Mouse (Mus musculus) brown adipose tissue, adult 24 weeks (tissue): Measurements from ENCODE around the gene Nck1. TPM values are rescaled to one million over a fixed set of nuclear protein-coding genes. Genes with fewer than 3 reads are reported as not detected.

ENCODE experiments used
- H3K27ac ChIP-seq: fragments of 200-500 bp; replicated peaks from 2 replicates; pipeline ENCODE4 v1.5.1; 2012; ENCODE audit warnings: low read depth, mild to moderate bottlenecking, low read length
- H3K4me1 ChIP-seq: fragments of 200-500 bp; 2 replicates; pipeline ENCODE4 v1.6.1; 2012; ENCODE audit warnings: low read length, mixed read lengths; ENCODE audit not compliant: control insufficient read depth, insufficient read depth, insufficient read length
- H3K4me3 ChIP-seq: fragments of 200-500 bp; 2 replicates; pipeline ENCODE4 v1.5.1; 2012; ENCODE audit warnings: low read depth, mild to moderate bottlenecking, low read length, moderate library complexity; ENCODE audit not compliant: insufficient read depth
- polyA plus RNA-seq: library from polyadenylated mRNA; stranded (reverse); fragments of >200 nt; gene quantifications from 2 replicates; pipeline ENCODE4 v1.2.4, GENCODE M21; 2012; ENCODE audit not compliant: missing spikeins, insufficient read depth, insufficient read length

Gene Nck1
- polyA plus RNA-seq, 1 experiment: 39.8 TPM

DNA sequence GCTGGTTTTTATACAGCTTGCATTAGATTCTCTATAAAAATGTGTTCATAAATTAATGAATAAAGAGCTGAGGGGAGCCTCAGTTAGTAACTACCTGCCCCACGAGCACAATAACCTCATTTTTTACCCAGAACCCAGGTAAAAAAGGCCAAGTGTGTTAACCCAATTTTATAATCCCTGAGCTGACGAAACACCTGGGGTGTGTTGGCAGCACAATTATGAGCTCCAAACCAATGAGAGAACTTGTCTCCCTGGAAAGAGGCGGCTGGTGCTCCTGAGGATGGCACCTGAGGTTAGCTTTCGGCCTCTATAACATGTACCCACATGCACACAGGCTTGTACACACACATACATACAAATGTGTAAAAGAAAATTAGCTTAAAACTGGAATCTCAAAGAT, 40.4 kb downstream of the Nck1 start:
- H3K4me3 ChIP-seq: peak overlapping the region; percentile 65
- peaks cover 8% of the 10 kb centered on the region for H3K4me1 ChIP-seq
- H3K27ac ChIP-seq: peak overlapping the region; percentile 89

DNA sequence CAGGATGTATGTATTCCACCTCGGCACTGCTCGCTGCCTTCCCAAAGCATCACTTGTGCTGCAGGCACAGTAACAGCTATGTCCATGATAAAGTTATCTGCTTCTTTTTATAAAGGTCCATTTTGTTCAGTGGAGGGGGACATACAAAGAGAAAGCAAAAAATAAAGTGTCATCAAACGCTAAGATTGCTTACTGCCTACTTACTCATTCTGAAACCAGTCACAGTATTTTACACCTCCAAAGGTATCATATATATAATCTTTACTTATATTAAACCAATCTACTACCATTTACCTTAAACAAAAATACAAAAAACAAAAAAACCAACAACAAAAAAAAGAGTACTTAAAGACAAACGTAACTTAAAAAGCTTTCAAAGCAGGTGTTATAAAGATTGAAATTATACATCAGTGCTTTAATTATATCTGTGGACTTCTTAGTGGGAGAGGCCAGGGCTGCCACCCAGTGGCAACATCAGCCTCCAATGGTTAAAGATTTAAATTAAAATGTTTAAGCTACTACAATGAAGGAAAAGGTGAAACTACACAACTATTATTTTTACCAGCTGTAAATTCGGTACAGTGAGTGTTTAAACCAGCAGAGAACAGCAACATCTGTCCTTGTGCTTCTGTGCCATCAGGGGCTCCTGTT, 52.2 kb downstream of the Nck1 start:
- Histone ChIP-seq H3K4me3 (no peak overlapping the region), H3K27ac (no peak overlapping the region), H3K4me1 (peaks cover 16% of the 10 kb centered on the region; the same call in 1 of the 2 replicates)

DNA sequence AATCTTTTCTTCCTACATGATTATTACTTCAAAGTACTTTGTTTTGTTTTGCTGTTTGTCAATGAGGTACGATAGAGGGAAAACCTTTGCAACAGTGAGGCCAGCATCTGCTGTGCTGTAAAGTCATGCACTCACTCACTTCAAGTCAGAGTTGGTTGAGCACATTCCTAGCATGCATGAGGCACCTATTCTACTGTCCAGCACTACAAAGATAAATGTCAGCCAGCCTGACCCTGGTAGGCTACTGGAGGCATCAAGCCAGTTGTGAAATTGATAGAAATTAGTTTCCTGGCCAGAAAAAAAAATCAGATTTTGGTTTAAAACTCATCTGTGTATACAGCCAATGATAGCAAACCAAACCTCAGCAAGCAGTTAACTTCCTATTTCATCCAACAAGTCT, 54.5 kb downstream of the Nck1 start:
- Histone ChIP-seq H3K27ac (0 out of 2 replicates have a peak overlapping the region, but pooled peaks have one; percentile 5), H3K4me1 (peaks cover 14% of the 10 kb centered on the region), H3K4me3 (no peak overlapping the region)

DNA sequence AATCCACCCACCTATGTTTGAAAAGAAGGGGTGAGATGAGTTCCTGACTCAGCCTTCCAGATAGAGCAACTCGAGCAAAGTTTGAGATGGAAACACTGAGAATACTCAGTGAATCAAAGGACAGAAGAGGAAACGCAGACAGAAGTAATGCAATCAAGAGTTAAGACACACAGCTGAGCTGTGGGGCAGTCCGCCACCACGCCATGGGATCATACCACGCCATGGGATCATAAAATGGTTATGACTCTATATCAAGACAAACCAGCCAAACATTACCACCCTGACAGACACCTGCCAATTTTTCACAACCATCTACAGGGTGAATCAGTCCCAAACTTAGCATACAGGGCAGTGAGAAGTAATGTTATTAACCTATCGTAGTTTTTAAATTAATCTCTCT, 57.0 kb downstream of the Nck1 start:
- H3K4me1 ChIP-seq: peaks cover 20% of the 10 kb centered on the region
- no peak overlapping the region for H3K4me3 ChIP-seq
- peak overlapping the region; percentile 70 for H3K27ac ChIP-seq

DNA sequence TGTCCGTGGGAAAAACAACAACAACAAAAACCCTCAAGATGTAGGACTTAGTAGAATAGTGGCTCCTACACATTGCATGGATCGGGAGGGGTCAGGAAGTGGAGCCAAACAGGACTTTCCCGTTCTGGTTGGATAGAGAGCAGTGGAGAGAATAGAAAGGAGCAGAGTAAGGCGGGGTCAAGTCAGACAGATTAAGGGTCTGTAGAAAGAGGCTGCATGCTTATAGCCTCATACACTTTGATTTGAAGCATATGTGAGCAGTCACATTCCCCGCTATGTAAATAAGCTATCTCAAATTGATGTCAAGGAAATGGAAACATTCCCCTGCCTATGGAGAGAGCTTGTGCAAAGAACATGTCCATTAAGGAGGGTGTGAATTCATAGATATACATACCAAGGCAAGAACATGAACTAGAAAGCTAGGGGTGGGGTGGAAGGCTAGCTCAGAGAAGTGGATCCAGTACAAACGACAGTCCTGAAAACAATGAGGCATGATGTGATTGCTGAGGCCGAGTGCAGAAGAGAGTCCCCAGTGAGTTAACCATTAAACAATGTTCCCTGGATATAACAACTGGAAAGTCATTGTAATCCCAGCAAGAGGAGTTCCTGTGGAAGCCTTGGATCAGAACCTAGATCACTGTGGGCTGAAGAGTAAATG, 57.7 kb downstream of the Nck1 start:
- Histone ChIP-seq H3K4me3 (no peak overlapping the region), H3K4me1 (peaks cover 20% of the 10 kb centered on the region), H3K27ac (peak overlapping the region; percentile 70)

DNA sequence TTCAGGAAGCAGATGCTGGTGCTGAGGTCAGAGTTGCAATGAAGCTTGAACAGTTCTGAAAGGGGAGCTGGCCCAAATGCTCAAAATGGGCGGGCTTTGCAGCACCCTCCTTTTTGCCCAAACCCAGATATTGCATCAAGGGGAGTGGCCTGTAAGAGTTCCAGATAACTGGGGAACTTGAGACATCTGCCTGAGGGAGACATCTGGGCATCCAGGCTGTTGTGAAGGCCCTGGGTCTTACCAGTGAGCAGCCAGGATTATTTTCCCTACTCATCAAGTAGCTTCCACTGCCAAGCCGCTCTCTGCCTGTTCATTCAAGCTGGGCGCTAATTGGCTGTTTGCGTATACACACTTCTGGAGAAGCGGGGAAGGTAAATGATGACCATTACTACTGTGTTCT, 59.5 kb downstream of the Nck1 start, which contains the start of gene Il20rb:
Gene Il20rb (minus strand): TSS at position 358 of the 400 bp plus-strand sequence.
- no peak within 1 kb of the TSS for H3K4me3 ChIP-seq
- H3K4me1 ChIP-seq: peaks cover 24% of the 10 kb centered on the region
- peak within 1 kb of the TSS; percentile 56; the same call in 1 of the 2 replicates for H3K27ac ChIP-seq

DNA sequence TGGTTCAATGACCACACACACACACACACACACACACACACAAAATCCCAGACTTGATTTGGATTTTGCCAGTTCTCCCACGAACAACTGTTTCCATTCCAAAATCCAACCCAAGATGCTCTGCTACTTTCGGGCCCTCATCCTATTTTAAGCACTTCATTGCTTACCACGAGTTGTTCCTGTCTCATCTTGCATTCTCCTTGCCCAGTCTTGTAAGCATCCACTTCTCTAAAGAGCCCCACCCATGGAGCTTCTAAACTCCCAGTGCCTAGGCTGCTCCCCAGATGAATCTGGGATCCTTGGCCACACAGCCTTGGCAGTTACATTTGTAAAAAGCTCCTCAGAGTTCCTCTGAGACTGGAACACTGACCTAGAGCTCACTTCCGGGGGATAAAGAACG, 62.6 kb downstream of the Nck1 start:
- peaks cover 13% of the 10 kb centered on the region for H3K4me1 ChIP-seq
- H3K27ac ChIP-seq: no peak overlapping the region
- H3K4me3 ChIP-seq: no peak overlapping the region

DNA sequence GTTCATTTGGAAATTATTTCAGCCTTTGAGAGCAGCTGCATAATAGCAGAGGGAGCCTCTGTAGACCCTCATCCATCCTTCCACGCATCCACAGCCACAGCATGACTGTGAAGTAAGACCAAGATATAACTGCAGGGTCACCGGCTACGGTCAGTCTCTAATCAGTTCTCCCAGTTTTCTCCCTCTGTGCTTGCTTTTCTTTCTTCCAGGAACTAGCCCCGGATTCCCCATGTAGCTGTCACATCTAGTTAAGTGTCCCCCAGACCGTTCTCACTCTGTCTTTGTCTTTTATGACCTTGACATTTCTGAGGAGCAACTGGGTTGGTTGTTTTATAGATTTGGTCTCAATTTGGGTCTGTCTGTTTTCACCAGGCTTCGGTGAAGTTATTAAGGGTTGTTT, 64.3 kb downstream of the Nck1 start:
- peaks cover 12% of the 10 kb centered on the region for H3K4me1 ChIP-seq
- H3K4me3 ChIP-seq: no peak overlapping the region
- no peak overlapping the region for H3K27ac ChIP-seq

DNA sequence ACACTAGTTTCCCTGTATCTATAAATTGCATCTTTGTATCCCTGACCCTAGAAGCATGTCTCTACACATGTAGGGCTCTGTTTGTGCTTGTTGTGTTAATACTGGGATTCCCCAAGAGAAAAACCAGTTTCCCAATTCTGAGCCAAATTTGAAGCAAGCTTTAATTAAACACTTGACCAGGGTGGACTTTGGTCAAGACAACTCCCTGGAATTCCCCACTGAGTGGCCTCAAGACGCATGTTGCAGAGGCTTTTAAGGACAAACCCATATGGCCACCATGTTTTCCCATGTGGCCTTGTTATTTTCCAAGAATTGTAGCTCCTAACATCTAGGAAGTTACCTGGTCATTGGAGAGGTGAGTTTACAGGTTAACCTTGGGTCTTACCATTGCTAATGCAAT, 71.9 kb downstream of the Nck1 start:
- H3K4me1 ChIP-seq: peaks cover 20% of the 10 kb centered on the region
- H3K4me3 ChIP-seq: no peak overlapping the region
- no peak overlapping the region for H3K27ac ChIP-seq

DNA sequence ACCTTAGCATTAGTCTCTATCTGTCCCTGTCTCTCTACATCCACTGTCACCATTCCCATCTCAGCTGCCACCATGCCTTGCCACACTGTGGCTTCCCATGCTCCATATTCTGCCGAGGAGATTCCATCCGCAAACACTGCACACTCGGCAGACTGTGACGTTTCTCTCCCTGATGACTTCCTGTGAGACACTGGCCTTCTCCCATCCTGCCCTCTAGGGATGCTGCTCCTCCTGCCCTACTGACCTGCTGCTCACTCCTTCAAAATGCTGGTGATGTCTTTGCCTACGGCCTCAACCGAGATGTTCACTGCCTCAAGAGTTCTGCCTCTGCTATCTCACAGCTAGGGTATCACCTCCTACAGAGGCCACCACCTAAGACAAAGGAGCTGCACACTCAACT, 72.6 kb downstream of the Nck1 start:
- no peak overlapping the region for H3K4me3 ChIP-seq
- no peak overlapping the region for H3K27ac ChIP-seq
- H3K4me1 ChIP-seq: peaks cover 20% of the 10 kb centered on the region

DNA sequence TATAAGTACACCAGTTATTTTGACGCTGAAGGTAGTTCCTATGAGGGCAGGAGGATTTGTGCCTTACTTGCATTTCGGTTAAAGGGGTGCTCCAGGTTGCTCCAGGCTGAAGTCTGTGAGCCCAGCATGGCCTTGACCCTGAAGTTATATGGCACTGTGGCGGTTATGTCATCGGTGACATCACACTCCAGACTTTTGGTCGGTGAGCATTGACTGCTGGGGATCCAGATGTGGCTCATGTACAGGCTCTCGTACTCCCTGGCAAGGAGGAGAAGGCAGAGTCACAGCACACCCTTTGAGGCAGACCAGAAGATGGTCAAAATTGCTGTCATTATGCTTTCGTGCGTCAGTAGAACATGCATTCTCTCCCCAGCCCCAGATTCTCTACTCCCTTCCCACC, 73.0 kb downstream of the Nck1 start:
- Histone ChIP-seq H3K27ac (no peak overlapping the region), H3K4me3 (no peak overlapping the region), H3K4me1 (peaks cover 25% of the 10 kb centered on the region)

DNA sequence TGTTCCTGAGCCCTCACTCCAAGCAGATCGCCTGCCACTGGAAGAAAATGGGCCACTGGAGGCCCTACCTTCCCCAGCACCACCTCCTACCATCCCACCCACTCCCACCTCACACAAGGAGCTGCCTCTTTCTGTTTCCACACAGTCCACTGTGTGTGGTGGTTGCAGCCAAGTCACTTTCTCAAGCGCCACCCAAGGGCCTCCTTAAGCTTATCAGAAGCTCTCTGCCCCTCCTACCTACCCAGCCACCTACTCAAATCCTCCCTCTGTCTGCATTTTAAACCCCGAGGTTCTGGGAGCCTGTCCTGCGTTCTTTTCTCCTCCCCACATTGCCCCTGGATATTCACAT, 74.4 kb downstream of the Nck1 start:
- Histone ChIP-seq H3K4me3 (no peak overlapping the region), H3K4me1 (peaks cover 34% of the 10 kb centered on the region), H3K27ac (peak overlapping the region; percentile 70)

DNA sequence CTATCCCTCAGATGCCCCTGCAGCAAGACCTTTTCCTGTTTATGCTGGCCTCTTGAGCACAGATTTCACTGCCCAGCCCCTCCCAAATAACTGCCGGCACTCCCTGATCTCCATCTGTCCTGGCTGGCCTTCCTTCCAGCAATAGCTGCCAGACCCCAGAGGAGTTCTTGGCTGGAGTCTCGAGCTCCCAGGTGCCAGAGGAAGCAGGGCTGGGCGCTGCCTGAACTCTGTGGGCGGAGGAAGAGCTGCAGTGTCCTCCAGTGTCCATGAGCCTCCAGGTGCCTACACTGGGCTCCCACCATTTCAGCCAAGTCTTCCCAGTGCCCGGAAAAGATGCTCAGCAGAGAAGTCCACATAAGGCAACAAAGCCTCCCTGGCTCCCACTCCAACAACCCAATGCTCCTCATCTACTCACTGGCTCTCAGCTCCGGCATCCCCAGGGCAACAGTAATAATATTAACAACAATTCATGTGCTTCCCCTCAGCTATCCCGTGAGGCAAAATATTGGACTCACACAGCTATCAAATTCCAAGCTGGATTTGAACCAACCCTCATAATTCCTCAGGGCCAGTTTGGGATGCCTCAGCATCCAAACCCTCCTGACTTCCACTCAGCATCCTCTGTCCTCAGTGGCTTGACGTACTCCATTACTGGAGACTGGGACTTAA, 74.9 kb downstream of the Nck1 start:
- Histone ChIP-seq H3K4me3 (no peak overlapping the region), H3K27ac (peak overlapping the region; percentile 70), H3K4me1 (peaks cover 37% of the 10 kb centered on the region)

DNA sequence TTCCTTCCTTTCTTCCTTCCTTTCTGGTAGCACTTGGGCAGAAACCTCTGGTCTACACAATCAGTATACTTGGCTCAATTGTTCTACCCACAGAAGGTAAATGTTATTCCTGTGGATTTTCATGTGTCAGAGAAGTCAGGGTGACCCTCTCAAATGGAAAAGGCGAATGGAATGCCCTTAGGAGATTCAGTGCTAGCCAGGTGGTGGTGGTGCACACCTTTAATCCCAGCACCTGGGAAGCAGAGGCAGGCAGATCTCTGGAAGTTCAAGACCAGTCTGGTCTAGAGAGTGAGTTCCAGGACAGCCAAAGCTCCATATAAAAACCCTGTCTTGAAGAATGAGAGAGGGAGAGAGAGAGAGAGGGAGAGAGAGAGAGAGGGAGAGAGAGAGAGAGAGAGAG, 75.7 kb downstream of the Nck1 start:
- Histone ChIP-seq H3K27ac (peak overlapping the region; percentile 31; the same call in 1 of the 2 replicates), H3K4me3 (no peak overlapping the region), H3K4me1 (peaks cover 38% of the 10 kb centered on the region)

DNA sequence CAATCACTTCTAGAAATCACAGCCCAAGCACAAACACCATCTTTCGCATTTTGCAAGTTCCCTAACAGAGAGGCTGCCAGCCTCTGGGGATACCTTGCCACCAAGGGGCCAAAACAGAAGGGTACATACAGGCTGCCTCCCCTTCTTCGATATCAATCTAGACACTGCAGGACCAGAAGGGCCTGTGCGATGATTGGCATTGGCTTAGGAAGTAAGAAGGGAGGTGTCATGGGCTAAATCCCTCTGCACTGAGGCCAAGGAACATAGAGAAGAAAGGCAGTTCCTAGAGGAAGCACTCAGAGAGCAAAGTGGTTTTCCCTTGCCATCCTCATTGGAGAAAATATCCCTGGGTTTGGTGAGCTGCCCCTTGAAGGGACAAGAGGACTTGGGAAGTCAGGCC, 76.3 kb downstream of the Nck1 start:
- H3K4me3 ChIP-seq: no peak overlapping the region
- peak overlapping the region; percentile 31 for H3K27ac ChIP-seq
- H3K4me1 ChIP-seq: peaks cover 38% of the 10 kb centered on the region

DNA sequence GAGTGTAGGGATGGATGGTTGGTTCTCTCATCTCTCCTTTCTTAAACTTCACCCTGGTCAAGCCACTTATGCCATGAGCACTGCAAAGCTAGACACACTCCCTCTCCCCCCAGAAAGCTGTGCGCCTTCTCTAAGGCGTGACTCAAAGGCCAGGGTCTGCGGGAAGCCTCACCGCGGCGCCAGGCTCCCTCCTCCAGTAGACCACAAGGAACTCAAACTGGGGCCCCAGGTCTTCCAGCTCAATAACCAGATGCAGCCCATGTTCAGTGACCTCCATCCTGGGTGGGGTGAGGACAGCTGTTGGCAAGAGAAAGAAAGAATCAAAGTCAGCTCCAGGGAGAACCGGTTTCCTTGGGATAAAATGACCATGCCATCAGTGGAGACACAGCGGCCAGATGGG, 77.8 kb downstream of the Nck1 start:
- H3K27ac ChIP-seq: peak overlapping the region; percentile 67
- H3K4me1 ChIP-seq: peaks cover 34% of the 10 kb centered on the region
- H3K4me3 ChIP-seq: no peak overlapping the region
